Mouse (Mus musculus): ENCODE results near the gene Dnhd1.

- TF ChIP-seq MAX (IDR thresholded peaks at IDR 0.05; ENCODE audit: low read depth): no peak
- TF ChIP-seq POLR2A (IDR thresholded peaks at IDR 0.05; ENCODE audit: insufficient read length, low read depth): no peak
- no peak for TF ChIP-seq POLR2AphosphoS2 (IDR thresholded peaks at IDR 0.05; ENCODE audit: insufficient read length, low read depth)
Observed at GRCm38 (mm10) chr7:105715366-105715765, 64.7 kb downstream of the Dnhd1 start.
